Mouse (Mus musculus) liver, adult 2 months (tissue): ENCODE data around the gene Slc4a8.

Experiments
- CTCF ChIP-seq: fragments of 200-500 bp; IDR thresholded peaks from 2 replicates; pipeline ENCODE4 v1.5.1; 2011; ENCODE audit warnings: low read depth, low read length, control low read depth
- POLR2A ChIP-seq: fragments of 200-500 bp; IDR thresholded peaks from 2 replicates; pipeline ENCODE4 v1.6.1; 2011; ENCODE audit warnings: low read length, control low read depth; ENCODE audit not compliant: insufficient read depth; ENCODE audit errors: extremely low read depth

GRCm38 (mm10) chr15:100836729-100837128 is 75.2 kb downstream of the Slc4a8 start:
- TF ChIP-seq CTCF (no peak), POLR2A (no peak)
